Mouse (Mus musculus) kidney, postnatal 0 days (tissue): ENCODE measurements around the gene Adcy6. TPM values are rescaled to one million over a fixed set of nuclear protein-coding genes. Genes with fewer than 3 reads are reported as not detected.
"Not testable (repeated sequence)": the region's sequence is repeated elsewhere in the genome, so short reads cannot be mapped to it uniquely, and the experiment has no call there.

ENCODE experiments used
- ATAC-seq: fragments of 200-750 bp; cut with Nextera tagmentation; replicated peaks from 2 replicates; pipeline ENCODE4 v1.8.0; 2017; ENCODE audit warnings: low read depth, moderate number of reproducible peaks, moderate TSS enrichment, moderate library complexity; ENCODE audit not compliant: low FRiP score
- DNase-seq: peaks from one replicate; pipeline ENCODE4 v3.0.0-alpha.2; 2016; ENCODE audit warnings: low spot score
- H3K27ac ChIP-seq: fragments of 300-500 bp; sonication (generic); 2 replicates; pipeline ENCODE4 v1.5.1; 2014; ENCODE audit warnings: mild to moderate bottlenecking
- H3K27me3 ChIP-seq: fragments of 300-500 bp; sonication (generic); 2 replicates; pipeline ENCODE4 v1.6.1; 2014; ENCODE audit warnings: low read length, mixed read lengths; ENCODE audit not compliant: insufficient read depth
- H3K36me3 ChIP-seq: fragments of 300-500 bp; sonication (generic); 2 replicates; pipeline ENCODE4 v1.6.1; 2014; ENCODE audit warnings: low read length, mixed read lengths; ENCODE audit not compliant: insufficient read depth
- H3K4me1 ChIP-seq: fragments of 300-500 bp; sonication (generic); replicated peaks from 2 replicates; pipeline ENCODE4 v1.6.1; 2014; ENCODE audit warnings: antibody characterized with exemption, low read length, mixed read lengths; ENCODE audit not compliant: insufficient read depth
- H3K4me2 ChIP-seq: fragments of 300-500 bp; sonication (generic); 2 replicates; pipeline ENCODE4 v1.6.1; 2014; ENCODE audit warnings: mild to moderate bottlenecking, low read length, moderate library complexity, mixed read lengths
- H3K4me3 ChIP-seq: fragments of 300-500 bp; sonication (generic); replicated peaks from 2 replicates; pipeline ENCODE4 v1.5.1; 2014; ENCODE audit warnings: low read depth, low read length
- H3K9ac ChIP-seq: fragments of 300-500 bp; sonication (generic); 2 replicates; pipeline ENCODE4 v1.6.1; 2014; ENCODE audit warnings: low read depth, low read length
- H3K9me3 ChIP-seq: fragments of 300-500 bp; sonication (generic); replicated peaks from 2 replicates; pipeline ENCODE4 v1.6.1; 2016; ENCODE audit warnings: low read length, inconsistent platforms, mixed read lengths
- CTCF ChIP-seq: IDR thresholded peaks from 2 replicates; pipeline ENCODE4 v1.5.1; 2016; ENCODE audit warnings: antibody characterized with exemption, low read depth, mild to moderate bottlenecking, moderate library complexity
- WGBS: fragments of 180-500 bp; shearing (Covaris S2); extraction: QIAGEN DNeasy Blood & Tissue Kit; methylation state at CpG from one replicate; pipeline ENCODE4 v1.1.7; 2014; 5-methylcytosine and 5-hydroxymethylcytosine counted together
- polyA plus RNA-seq: library from polyadenylated mRNA; unstranded; fragments of >200 nt; fragmentation: Nextera tagmentation; extraction: Ambion mirVana; gene quantifications from 2 replicates; pipeline ENCODE4 v1.2.1, GENCODE M21; 2015

The Adcy6 gene
- polyA plus RNA-seq, 1 experiment from 2014 or later, result 16.8 TPM

DNA sequence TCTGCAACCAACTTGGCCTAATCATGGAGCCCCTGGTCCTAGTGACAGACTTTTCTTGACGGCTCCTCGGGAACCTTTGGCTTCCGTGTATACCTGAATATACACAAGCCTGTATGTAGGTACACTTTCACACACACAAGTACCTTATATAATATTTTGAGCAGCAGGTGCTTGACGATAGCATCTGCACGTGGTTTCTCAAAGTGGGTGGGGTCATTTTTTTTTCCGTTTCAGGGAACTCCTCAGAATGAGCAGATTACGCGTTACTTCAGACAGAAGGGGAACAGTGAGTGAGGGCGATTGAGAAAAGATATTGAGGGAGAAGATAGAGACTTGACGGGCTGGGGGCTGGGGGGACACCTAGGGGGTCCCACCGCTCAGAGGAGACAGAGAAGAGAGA is 22.1 kb downstream of the Adcy6 start:
- Histone ChIP-seq H3K9me3 (no peaks in the 10 kb centered on the region), H3K4me1 (no peaks in the 10 kb centered on the region), H3K27ac (no peak overlapping the region), H3K9ac (no peak overlapping the region), H3K4me3 (no peak overlapping the region), H3K36me3 (peaks cover 31% of the 10 kb centered on the region), H3K27me3 (no peaks in the 10 kb centered on the region), H3K4me2 (no peak overlapping the region)
- ATAC-seq (no peak), DNase-seq (no peak)
- WGBS, result 88% methylated on average over 11 of the region's 11 CpGs
- TF ChIP-seq CTCF, result no peak

DNA sequence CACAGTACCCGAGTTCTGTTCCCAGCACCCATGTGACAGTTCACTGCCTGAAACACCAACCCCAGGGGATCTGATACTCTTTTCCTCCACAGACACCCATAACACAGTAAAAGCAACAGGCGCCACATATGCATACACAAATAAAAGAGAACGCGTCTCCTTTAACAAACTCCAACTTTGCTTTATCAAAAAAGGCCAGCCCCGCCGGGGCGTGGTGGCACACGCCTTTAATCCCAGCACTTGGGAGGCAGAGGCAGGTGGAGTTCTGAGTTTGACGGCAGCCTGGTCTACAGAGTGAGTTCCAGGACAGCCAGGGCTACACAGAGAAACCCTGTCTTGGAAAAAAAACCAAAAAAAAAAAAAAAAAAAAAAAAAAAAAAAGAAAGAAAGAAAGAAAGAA is 23.7 kb downstream of the Adcy6 start:
- WGBS, result 78% methylated on average over 9 of the region's 9 CpGs
- not testable (repeated sequence) for DNase-seq, ATAC-seq

DNA sequence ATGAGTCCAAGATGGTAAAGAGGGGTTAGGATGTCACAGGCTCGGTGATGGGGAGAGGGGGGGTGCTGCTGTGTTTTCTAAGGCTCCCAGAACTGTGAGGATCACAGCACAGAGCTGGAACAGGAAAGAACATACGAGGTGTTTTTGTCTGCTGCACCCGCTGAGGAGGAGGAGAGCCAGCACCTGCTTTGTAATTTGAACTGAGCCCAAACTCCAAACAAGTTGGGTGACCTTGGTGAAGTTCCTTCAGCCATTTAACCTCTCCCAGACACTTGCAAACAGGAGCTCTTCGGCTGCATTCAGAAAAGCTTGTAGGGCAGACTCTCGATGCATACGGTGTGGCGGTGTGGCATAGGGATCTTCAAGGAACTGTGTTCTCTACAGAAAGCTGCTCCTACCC is 24.5 kb downstream of the Adcy6 start:
- ATAC-seq (no peak), DNase-seq (no peak)
- WGBS, result 26% methylated on average over 7 of the region's 7 CpGs
- Histone ChIP-seq H3K9me3 (no peaks in the 10 kb centered on the region), H3K27me3 (no peaks in the 10 kb centered on the region), H3K27ac (peak overlapping the region; percentile 55; the same call in 1 of the 2 replicates), H3K4me1 (no peaks in the 10 kb centered on the region), H3K36me3 (0 out of 2 replicates have a peak, but pooled peaks cover 10% of the 10 kb centered on the region), H3K4me2 (no peak overlapping the region), H3K4me3 (no peak overlapping the region), H3K9ac (no peak overlapping the region)
- TF ChIP-seq CTCF, result no peak

More for the DNA sequence above, 23.7 kb downstream of the Adcy6 start:
- not testable (repeated sequence) for H3K27me3 ChIP-seq, H3K4me1 ChIP-seq, H3K27ac ChIP-seq, H3K9me3 ChIP-seq, H3K9ac ChIP-seq, H3K4me3 ChIP-seq, H3K4me2 ChIP-seq
- peaks cover 17% of the 10 kb centered on the region for H3K36me3 ChIP-seq

DNA sequence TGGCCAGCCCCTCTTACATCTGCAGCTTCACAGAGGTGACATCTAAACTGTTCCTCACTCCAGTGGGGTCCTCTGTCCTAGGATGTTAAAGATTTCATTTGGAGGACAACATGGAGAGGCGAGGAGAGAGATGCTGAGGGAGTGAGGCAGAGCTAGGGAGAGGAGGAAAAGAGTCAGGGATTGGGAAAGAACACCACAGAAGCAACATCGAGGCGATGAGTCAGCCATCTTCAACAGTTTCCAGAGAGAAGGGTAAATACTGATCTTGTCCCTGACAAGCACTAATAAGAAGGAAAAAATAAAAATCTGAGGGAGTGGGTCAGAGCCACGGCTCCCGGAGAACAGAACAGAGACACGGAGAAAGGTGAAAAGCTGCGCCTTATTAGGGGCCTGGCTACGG is 26.9 kb downstream of the Adcy6 start:
- WGBS, result 69% methylated on average over 8 of the region's 8 CpGs
- H3K4me1 ChIP-seq, result no peaks in the 10 kb centered on the region
- TF ChIP-seq CTCF, result no peak
- DNase-seq (no peak), ATAC-seq (no peak)
- no peak overlapping the region for H3K27ac ChIP-seq
- H3K36me3 ChIP-seq, result no peaks in the 10 kb centered on the region
- no peaks in the 10 kb centered on the region for H3K9me3 ChIP-seq
- no peak overlapping the region for H3K4me3 ChIP-seq
- no peak overlapping the region for H3K9ac ChIP-seq
- H3K27me3 ChIP-seq, result no peaks in the 10 kb centered on the region
- H3K4me2 ChIP-seq, result no peak overlapping the region

DNA sequence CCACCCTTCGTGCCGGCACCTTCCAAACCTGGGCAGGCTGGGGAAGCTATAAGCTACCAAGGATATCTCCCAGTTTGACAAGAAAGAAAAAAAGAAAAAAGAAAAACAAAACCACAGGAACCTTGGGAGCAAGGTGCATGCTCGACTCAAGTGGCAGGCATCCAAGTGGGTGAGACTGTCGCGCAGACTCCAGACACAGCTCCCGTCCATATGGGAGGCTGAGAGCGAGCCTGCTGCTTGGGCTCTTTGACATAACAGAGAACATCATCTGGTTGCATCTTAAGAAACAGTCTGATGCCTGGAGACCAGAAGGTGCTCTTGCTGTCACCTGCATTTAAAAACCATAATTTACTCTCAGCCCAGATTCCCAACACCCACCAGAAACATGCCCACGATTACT is 27.5 kb downstream of the Adcy6 start:
- WGBS, result 66% methylated on average over 8 of the region's 8 CpGs

DNA sequence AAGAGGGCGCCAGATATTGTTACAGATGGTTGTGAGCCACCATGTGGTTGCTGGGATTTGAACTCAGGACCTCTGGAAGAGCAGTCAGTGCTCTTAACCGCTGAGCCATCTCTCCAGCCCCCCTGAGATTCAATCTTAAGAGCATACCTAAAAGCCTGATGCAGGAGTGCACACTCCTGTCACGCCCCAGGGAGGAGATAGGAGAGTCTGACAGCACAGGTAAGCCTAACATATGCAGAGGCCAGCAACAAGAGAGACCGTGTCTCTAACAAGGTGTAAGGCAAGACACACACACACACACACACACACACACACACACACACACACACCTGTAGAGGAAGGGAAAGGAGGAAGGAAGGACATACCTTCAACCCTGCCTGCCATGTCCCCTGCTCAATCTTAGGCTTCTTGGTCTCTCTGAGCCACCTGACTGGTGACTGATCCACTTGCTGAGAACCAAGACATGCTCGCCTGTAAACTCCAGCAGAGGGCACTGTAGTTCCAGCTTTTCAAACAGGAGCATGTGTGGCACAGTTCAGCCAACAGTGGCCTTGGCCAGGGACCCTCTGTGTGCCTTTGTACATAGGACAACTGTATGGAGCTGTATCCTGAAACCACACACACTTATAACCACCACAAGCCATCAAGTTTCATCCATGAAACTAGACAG is 29.9 kb downstream of the Adcy6 start:
- Histone ChIP-seq H3K9me3 (no peaks in the 10 kb centered on the region), H3K27me3 (no peaks in the 10 kb centered on the region)
- 51% methylated on average over 4 of the region's 5 CpGs for WGBS

More for the DNA sequence above, 27.5 kb downstream of the Adcy6 start:
- TF ChIP-seq CTCF, result no peak
- ATAC-seq, result no peak
- no peak for DNase-seq
- no peaks in the 10 kb centered on the region for H3K9me3 ChIP-seq
- H3K4me1 ChIP-seq, result no peaks in the 10 kb centered on the region
- no peak overlapping the region for H3K27ac ChIP-seq
- no peaks in the 10 kb centered on the region for H3K27me3 ChIP-seq
- no peaks in the 10 kb centered on the region for H3K36me3 ChIP-seq
- H3K4me2 ChIP-seq, result no peak overlapping the region
- no peak overlapping the region for H3K9ac ChIP-seq
- no peak overlapping the region for H3K4me3 ChIP-seq

DNA sequence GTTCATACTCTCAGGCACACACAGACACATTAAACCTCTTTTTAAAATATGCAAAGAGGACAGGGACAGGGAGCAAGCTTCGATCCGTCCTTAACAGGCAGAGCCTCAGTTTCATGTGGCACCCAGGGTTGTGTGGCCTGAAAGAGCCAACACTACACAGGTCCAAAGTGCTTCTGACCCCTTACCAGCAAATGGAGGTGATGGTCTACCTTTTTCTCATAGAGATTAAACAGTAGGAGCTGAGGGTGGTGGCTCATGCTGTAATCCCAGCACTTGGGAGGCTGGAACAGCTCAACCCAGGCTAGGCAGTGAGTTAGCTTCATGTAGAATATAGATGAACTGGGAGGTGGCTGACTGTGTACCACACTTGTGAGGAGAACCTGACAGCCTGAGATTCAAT is 30.6 kb downstream of the Adcy6 start:
- WGBS, result 84% methylated on average over 2 of the region's 2 CpGs

More for the DNA sequence above, 29.9 kb downstream of the Adcy6 start:
- Histone ChIP-seq H3K36me3 (no peaks in the 10 kb centered on the region), H3K27ac (no peak overlapping the region), H3K9ac (no peak overlapping the region), H3K4me1 (no peaks in the 10 kb centered on the region), H3K4me3 (no peak overlapping the region), H3K4me2 (no peak overlapping the region)
- peak; percentile 93 for TF ChIP-seq CTCF
- ATAC-seq, result peak; percentile 84
- peak; percentile 92 for DNase-seq

More for the DNA sequence above, 30.6 kb downstream of the Adcy6 start:
- Histone ChIP-seq H3K36me3 (no peaks in the 10 kb centered on the region), H3K4me2 (no peak overlapping the region), H3K27ac (no peak overlapping the region), H3K27me3 (no peaks in the 10 kb centered on the region), H3K9me3 (no peaks in the 10 kb centered on the region), H3K4me3 (no peak overlapping the region), H3K4me1 (no peaks in the 10 kb centered on the region), H3K9ac (no peak overlapping the region)
- ATAC-seq (no peak), DNase-seq (no peak)
- TF ChIP-seq CTCF, result no peak
